Mouse (Mus musculus) megakaryocyte, embryonic 14.5 days (primary cell): ENCODE data around the gene Golph3l. TPM values are rescaled to one million over a fixed set of nuclear protein-coding genes. Genes with fewer than 3 reads are reported as not detected.
"Not testable (repeated sequence)": the region's sequence is repeated elsewhere in the genome, so short reads cannot be mapped to it uniquely, and the experiment has no call there.

Experiments used
- H3K27me3 ChIP-seq: replicated peaks from 2 replicates; pipeline ENCODE3; 2012; ENCODE audit warnings: inconsistent platforms
- H3K36me3 ChIP-seq: replicated peaks from 2 replicates; pipeline ENCODE3; 2012; ENCODE audit warnings: low read length, inconsistent platforms, mixed read lengths
- H3K4me1 ChIP-seq: 2 replicates; pipeline ENCODE4 v1.6.1; 2012; ENCODE audit warnings: inconsistent platforms
- H3K4me3 ChIP-seq: replicated peaks from 2 replicates; pipeline ENCODE3; 2012; ENCODE audit warnings: moderate library complexity, mild to moderate bottlenecking, inconsistent platforms
- H3K9me3 ChIP-seq: 2 replicates; pipeline ENCODE4 v1.6.1; 2012; ENCODE audit warnings: inconsistent platforms
- FLI1 ChIP-seq: IDR thresholded peaks from 2 replicates; pipeline ENCODE4 v1.6.1; 2012; ENCODE audit warnings: low read length, inconsistent platforms, mixed read lengths
- GATA1 ChIP-seq: IDR thresholded peaks from 3 replicates; pipeline ENCODE4 v1.6.1; 2012; ENCODE audit warnings: mixed read lengths, low read length, inconsistent platforms, borderline replicate concordance
- polyA plus RNA-seq: library from polyadenylated mRNA; stranded (reverse); fragments of >175 nt; gene quantifications from 2 replicates; pipeline ENCODE4 v1.2.3, GENCODE M21; 2012; ENCODE audit warnings: low replicate concordance; ENCODE audit not compliant: insufficient read depth

The Golph3l gene
- 2.0 TPM in 1 of 2 replicates, not detected in the other for polyA plus RNA-seq

DNA sequence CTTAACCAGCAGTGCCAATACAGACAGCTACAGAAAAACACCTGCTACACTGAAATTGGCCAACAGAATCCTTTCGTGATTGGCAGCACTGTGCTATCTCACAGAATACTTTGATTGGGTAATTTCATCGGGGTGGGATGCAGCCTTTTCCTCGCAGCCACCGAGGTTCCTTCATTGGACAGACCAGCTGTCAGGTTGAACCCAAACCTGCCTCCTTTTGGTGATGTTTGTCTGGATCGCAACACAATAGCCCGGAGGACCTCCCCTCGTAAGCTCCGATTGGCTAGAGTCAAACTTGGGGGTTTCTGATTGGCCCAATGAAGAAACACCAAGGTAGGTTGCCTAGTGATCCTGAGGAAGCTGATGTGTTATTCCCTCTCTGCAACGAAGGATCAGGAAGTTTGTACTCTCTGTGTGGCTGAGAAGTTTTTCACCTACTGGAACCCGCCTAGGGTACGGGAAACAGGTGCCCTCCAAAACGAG, at the start of gene Golph3l:
Gene Golph3l, plus strand, starts transcription at position 331 of the 483 bp plus-strand sequence.
- TF ChIP-seq FLI1 (no peak), GATA1 (no peak)
- peak within 1 kb of the TSS; percentile 97 for H3K4me3 ChIP-seq

GRCm38 (mm10) chr3:95538936-95539335, 49.8 kb upstream of the Golph3l start:
- Histone ChIP-seq H3K27me3 (peaks cover 5% of the 10 kb centered on the region), H3K9me3 (peaks cover 7% of the 10 kb centered on the region), H3K4me3 (no peak overlapping the region), H3K36me3 (no peaks in the 10 kb centered on the region), H3K4me1 (peaks cover 22% of the 10 kb centered on the region)
- TF ChIP-seq GATA1 (no peak), FLI1 (no peak)

More for the DNA sequence above, at the start of gene Golph3l:
- H3K36me3 ChIP-seq: peaks cover 29% of the 10 kb centered on the region
- H3K27me3 ChIP-seq: no peaks in the 10 kb centered on the region
- H3K4me1 ChIP-seq: peaks cover 12% of the 10 kb centered on the region; the same call in 1 of the 2 replicates
- no peaks in the 10 kb centered on the region for H3K9me3 ChIP-seq

- Histone ChIP-seq H3K4me3 (no peak overlapping the region), H3K9me3 (peaks cover 7% of the 10 kb centered on the region), H3K36me3 (no peaks in the 10 kb centered on the region), H3K4me1 (peaks cover 22% of the 10 kb centered on the region), H3K27me3 (peaks cover 13% of the 10 kb centered on the region)
- TF ChIP-seq GATA1: no peak
- no peak for TF ChIP-seq FLI1
These were observed 48.9 kb upstream of the Golph3l start for GRCm38 (mm10) chr3:95539837-95540236.

GRCm38 (mm10) chr3:95541186-95541585, 47.5 kb upstream of the Golph3l start:
- H3K4me3 ChIP-seq, H3K36me3 ChIP-seq, H3K9me3 ChIP-seq: not testable (repeated sequence)
- peaks cover 22% of the 10 kb centered on the region for H3K4me1 ChIP-seq
- peaks cover 21% of the 10 kb centered on the region for H3K27me3 ChIP-seq

DNA sequence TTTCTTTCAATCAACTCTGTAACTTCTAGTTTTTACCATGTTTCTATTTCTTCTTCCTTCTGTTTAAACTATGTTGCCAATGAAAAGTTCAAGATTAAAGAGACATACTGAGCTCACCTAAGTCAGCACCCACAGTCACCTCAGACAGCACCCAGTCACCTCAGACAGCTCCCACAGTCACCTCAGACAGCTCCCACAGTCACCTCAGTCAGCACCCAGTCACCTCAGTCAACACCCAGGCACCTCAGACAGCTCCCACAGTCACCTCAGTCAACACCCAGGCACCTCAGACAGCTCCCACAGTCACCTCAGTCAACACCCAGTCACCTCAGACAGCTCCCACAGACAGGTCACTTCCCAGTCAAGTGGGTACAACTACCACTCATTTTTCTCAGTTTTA, 46.6 kb upstream of the Golph3l start:
- H3K36me3 ChIP-seq: no peaks in the 10 kb centered on the region
- H3K9me3 ChIP-seq: 0 out of 2 replicates have a peak, but pooled peaks cover 2% of the 10 kb centered on the region
- TF ChIP-seq GATA1 (no peak), FLI1 (no peak)

GRCm38 (mm10) chr3:95542981-95543380, 45.8 kb upstream of the Golph3l start:
- Histone ChIP-seq H3K9me3 (no peaks in the 10 kb centered on the region), H3K36me3 (no peaks in the 10 kb centered on the region), H3K27me3 (peaks cover 26% of the 10 kb centered on the region), H3K4me1 (peaks cover 22% of the 10 kb centered on the region), H3K4me3 (peak overlapping the region; percentile 46)
- TF ChIP-seq FLI1: no peak
- no peak for TF ChIP-seq GATA1

More for the DNA sequence above, 46.6 kb upstream of the Golph3l start:
- H3K4me3 ChIP-seq: no peak overlapping the region
- peaks cover 24% of the 10 kb centered on the region for H3K27me3 ChIP-seq
- H3K4me1 ChIP-seq: peaks cover 22% of the 10 kb centered on the region

- Histone ChIP-seq H3K27me3 (peaks cover 12% of the 10 kb centered on the region), H3K9me3 (peaks cover 11% of the 10 kb centered on the region), H3K4me1 (peaks cover 6% of the 10 kb centered on the region), H3K36me3 (peaks cover 3% of the 10 kb centered on the region), H3K4me3 (no peak overlapping the region)
- TF ChIP-seq FLI1 (no peak), GATA1 (no peak)
These were observed 38.6 kb upstream of the Golph3l start for GRCm38 (mm10) chr3:95550176-95550575.

GRCm38 (mm10) chr3:95553986-95554385, 34.7 kb upstream of the Golph3l start:
- Histone ChIP-seq H3K4me3 (no peak overlapping the region), H3K27me3 (peaks cover 3% of the 10 kb centered on the region), H3K4me1 (peaks cover 6% of the 10 kb centered on the region), H3K9me3 (peaks cover 11% of the 10 kb centered on the region), H3K36me3 (peaks cover 3% of the 10 kb centered on the region)
- TF ChIP-seq FLI1 (no peak), GATA1 (no peak)

DNA sequence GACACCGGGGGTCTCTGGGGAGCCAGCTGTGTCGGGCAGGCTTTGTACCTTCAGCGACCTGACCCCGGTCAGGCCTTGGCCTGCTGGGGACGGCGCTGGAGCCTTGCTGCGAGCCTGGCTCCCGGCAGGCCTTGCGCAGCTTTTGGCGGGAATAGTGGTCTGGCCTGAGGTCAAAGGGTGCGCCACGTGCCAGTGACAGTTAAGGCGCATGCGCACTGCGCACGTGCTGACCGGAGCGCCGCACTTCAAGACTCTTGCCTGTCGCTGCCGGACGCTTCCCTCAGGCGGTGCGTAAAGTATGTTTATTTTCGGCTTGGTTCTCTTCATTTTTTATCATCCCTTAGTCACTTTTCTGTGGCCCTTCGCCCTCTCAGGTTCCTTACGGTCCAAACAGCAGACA, 29.3 kb upstream of the Golph3l start, which contains the start of gene Hormad1:
Gene Hormad1, plus strand, starts transcription at position 241 of the 400 bp plus-strand sequence.
- TF ChIP-seq FLI1 (no peak), GATA1 (no peak)
- H3K4me3 ChIP-seq: no peak within 1 kb of the TSS
- H3K27me3 ChIP-seq: peaks cover 2% of the 10 kb centered on the region
- peaks cover 5% of the 10 kb centered on the region for H3K9me3 ChIP-seq
- no peaks in the 10 kb centered on the region for H3K4me1 ChIP-seq
- no peaks in the 10 kb centered on the region for H3K36me3 ChIP-seq

GRCm38 (mm10) chr3:95560738-95561137, 28.0 kb upstream of the Golph3l start:
- peaks cover 2% of the 10 kb centered on the region for H3K27me3 ChIP-seq
- no peaks in the 10 kb centered on the region for H3K36me3 ChIP-seq
- H3K4me1 ChIP-seq: no peaks in the 10 kb centered on the region
- H3K4me3 ChIP-seq: no peak overlapping the region
- H3K9me3 ChIP-seq: peaks cover 5% of the 10 kb centered on the region
- no peak for TF ChIP-seq FLI1

- peaks cover 5% of the 10 kb centered on the region for H3K9me3 ChIP-seq
- H3K4me3 ChIP-seq: no peak overlapping the region
- H3K36me3 ChIP-seq: no peaks in the 10 kb centered on the region
- TF ChIP-seq GATA1 (no peak), FLI1 (no peak)
- no peaks in the 10 kb centered on the region for H3K4me1 ChIP-seq
- H3K27me3 ChIP-seq: peaks cover 2% of the 10 kb centered on the region
These were observed 26.9 kb upstream of the Golph3l start for GRCm38 (mm10) chr3:95561826-95562225.
